Mouse (Mus musculus) stomach, embryonic 15.5 days (tissue): ENCODE data around the gene Gm42372. TPM values are rescaled to one million over a fixed set of nuclear protein-coding genes. Genes with fewer than 3 reads are reported as not detected.
A peak's percentile ranks its signal among the peaks of the same experiment; 100 is the strongest.

ENCODE experiments used
- ATAC-seq: fragments of 200-750 bp; cut with Nextera tagmentation; 2 replicates; pipeline ENCODE4 v1.8.0; 2017; ENCODE audit warnings: low read depth, moderate number of reproducible peaks, moderate TSS enrichment; ENCODE audit not compliant: insufficient read depth, low FRiP score
- H3K27ac ChIP-seq: fragments of 300-500 bp; sonication (generic); 2 replicates; pipeline ENCODE4 v1.5.1; 2015; ENCODE audit warnings: mild to moderate bottlenecking, inconsistent platforms
- H3K27me3 ChIP-seq: fragments of 300-500 bp; sonication (generic); replicated peaks from 2 replicates; pipeline ENCODE4 v1.6.1; 2015; ENCODE audit warnings: inconsistent platforms
- H3K36me3 ChIP-seq: fragments of 300-500 bp; sonication (generic); 2 replicates; pipeline ENCODE4 v1.6.1; 2015; ENCODE audit warnings: inconsistent platforms
- H3K4me1 ChIP-seq: fragments of 300-500 bp; sonication (generic); 2 replicates; pipeline ENCODE4 v1.6.1; 2015; ENCODE audit warnings: inconsistent platforms
- H3K4me2 ChIP-seq: fragments of 300-500 bp; sonication (generic); 2 replicates; pipeline ENCODE4 v1.6.1; 2015; ENCODE audit warnings: mild to moderate bottlenecking, inconsistent platforms
- H3K4me3 ChIP-seq: fragments of 300-500 bp; sonication (generic); replicated peaks from 2 replicates; pipeline ENCODE4 v1.5.1; 2015; ENCODE audit warnings: inconsistent platforms
- H3K9ac ChIP-seq: fragments of 300-500 bp; sonication (generic); 2 replicates; pipeline ENCODE4 v1.6.1; 2015; ENCODE audit warnings: inconsistent platforms
- H3K9me3 ChIP-seq: fragments of 300-500 bp; sonication (generic); 2 replicates; pipeline ENCODE4 v1.6.1; 2016; ENCODE audit warnings: inconsistent platforms
- WGBS: fragments of 180-500 bp; shearing (Covaris S2); methylation state at CpG from one replicate; pipeline ENCODE4 v1.1.7; 2015; 5-methylcytosine and 5-hydroxymethylcytosine counted together
- polyA plus RNA-seq: library from polyadenylated mRNA; unstranded; fragments of >200 nt; fragmentation: Nextera tagmentation; extraction: Ambion mirVana; gene quantifications from 2 replicates; pipeline ENCODE4 v1.2.1, GENCODE M21; 2015

Gene Gm42372
- polyA plus RNA-seq, 1 experiment from 2014 or later: 0.31 TPM

DNA sequence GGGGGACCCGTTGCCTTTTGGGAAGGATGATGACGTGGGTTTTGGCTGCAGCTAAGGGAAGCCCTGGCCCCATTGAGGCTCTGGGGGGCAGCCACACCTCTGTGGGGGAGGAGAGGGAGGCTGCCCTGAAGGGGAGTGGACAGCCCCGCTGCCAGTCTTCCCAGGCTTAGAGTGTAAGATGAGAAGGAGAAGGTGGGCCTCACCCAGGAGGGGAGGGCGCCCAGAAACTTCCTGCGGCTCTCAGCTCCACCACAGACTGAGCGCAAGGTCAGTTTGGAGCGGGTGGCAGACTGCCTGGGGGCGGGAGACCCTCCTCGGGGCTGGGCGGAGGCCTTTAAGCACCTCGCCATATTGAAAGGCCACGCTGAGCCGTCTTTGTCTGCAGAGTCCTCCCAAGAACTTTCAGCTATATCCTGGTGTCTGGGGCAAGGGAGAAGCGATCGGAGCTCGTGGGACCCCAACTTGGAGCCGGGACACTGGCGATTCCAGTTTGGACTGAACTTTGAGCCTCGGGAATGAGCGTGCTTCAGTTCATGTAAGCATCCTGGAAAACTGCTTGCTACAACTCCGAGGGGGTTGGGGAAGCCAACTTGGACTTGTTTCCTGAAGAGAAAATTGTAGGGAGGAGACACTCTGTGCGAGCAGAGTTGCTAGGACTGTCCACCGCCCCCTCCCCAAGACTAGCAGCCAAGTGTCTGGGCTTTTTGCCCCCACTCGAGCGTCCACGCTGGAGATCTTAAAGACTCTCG is 10.9 kb downstream of the Gm42372 start:
- Histone ChIP-seq H3K36me3 (peaks cover 5% of the 10 kb centered on the region), H3K9ac (peak overlapping the region; percentile 48), H3K27ac (peak overlapping the region; percentile 88), H3K4me3 (peak overlapping the region; percentile 46), H3K9me3 (no peaks in the 10 kb centered on the region), H3K27me3 (no peaks in the 10 kb centered on the region), H3K4me1 (peaks cover 46% of the 10 kb centered on the region), H3K4me2 (peak overlapping the region; percentile 72)
- ATAC-seq: peak; percentile 93
- WGBS: under 1% methylated on average over 27 of the region's 27 CpGs

DNA sequence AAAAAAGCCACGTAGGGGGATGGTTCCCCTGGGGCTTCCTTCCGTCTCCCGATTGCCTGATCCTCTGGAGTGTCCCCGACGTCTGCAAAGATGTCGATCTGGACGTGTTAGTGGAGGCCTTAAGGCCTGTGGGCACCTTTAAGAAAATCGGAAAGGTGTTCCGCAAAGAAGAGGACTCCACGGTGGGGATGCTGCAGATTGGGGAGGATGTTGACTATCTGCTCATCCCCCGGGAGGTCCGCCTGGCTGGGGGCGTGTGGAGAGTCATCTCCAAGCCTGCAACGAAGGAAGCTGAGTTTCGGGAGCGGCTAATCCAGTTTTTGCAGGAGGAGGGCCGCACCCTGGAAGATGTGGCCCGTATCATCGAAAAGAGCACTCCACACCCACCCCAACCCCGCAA is 11.5 kb downstream of the Gm42372 start:
- no peaks in the 10 kb centered on the region for H3K27me3 ChIP-seq
- H3K4me1 ChIP-seq: peaks cover 46% of the 10 kb centered on the region
- peak overlapping the region; percentile 48 for H3K9ac ChIP-seq
- H3K4me2 ChIP-seq: peak overlapping the region; percentile 72
- WGBS: 2% methylated on average over 20 of the region's 20 CpGs
- peak overlapping the region; percentile 46 for H3K4me3 ChIP-seq
- ATAC-seq: no peak
- no peaks in the 10 kb centered on the region for H3K9me3 ChIP-seq
- H3K27ac ChIP-seq: peak overlapping the region; percentile 88
- peaks cover 7% of the 10 kb centered on the region for H3K36me3 ChIP-seq

DNA sequence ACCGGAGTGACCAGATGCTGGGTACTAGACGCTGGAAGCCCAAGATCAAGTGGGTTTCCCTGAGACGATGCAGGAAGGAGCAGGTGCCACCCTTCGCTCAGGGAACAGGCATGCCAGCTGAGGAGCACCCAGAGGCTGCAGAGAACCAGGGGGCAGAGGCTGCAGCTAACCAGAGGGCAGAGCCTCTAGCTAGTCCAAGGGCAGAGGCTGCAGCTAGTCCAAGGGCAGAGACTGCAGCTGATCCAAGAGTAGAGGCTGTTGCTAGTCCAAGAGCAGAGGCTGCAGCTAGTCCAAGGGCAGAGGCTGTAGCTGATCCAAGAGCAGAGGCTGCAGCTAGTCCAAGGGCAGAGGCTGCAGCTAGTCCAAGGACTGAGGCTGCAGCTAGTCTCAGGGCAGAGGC is 12.5 kb downstream of the Gm42372 start:
- H3K36me3 ChIP-seq: peaks cover 15% of the 10 kb centered on the region
- H3K27me3 ChIP-seq: no peaks in the 10 kb centered on the region
- peak overlapping the region; percentile 48; the same call in 1 of the 2 replicates for H3K9ac ChIP-seq
- H3K4me3 ChIP-seq: peak overlapping the region; percentile 46
- peak overlapping the region; percentile 72 for H3K4me2 ChIP-seq
- no peak for ATAC-seq
- no peak overlapping the region; the same call in 1 of the 2 replicates for H3K27ac ChIP-seq
- peaks cover 42% of the 10 kb centered on the region for H3K4me1 ChIP-seq
- WGBS: 71% methylated on average over 4 of the region's 4 CpGs
- H3K9me3 ChIP-seq: no peaks in the 10 kb centered on the region

DNA sequence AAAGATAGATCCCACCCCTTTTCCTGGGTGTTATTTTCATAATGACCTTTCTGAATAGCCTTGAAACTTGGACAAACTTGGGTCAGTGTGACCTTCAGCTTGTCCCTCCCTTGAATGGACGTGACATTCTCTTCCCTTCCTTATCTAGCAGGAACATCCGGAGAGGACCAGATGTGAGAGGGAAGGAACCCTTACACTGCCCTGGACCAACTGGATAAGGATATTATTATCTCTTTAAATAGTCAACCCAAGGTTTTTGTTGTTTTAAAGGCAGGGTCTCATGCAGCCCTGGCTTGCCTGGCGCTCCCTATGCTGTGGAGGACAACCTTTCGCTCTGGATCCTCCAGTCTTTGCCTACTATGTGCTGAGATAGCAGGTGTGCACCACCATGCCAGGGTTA is 16.3 kb downstream of the Gm42372 start:
- peaks cover 19% of the 10 kb centered on the region for H3K36me3 ChIP-seq

DNA sequence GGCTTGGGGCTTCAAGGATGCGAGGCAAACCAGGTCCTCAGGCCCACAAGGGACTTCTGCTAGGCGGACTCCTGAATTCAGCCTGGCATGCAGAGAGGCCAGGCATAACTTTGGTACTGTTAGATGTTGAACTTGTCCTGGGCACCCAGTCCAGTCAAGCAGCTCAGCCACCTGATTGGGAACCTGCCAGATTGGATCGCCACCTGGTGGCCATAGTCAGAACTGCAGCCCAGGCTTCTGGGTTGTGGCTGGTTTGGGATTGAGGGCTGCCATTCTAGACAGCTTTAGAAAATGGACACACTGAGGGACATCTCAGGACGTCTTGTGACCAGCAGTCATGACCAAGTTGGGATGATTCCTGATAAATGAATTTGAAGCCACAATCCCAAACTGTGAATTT is 16.8 kb downstream of the Gm42372 start:
- H3K4me3 ChIP-seq: no peak overlapping the region
- no peak overlapping the region for H3K9ac ChIP-seq
- no peaks in the 10 kb centered on the region for H3K9me3 ChIP-seq
- WGBS: 32% methylated on average over 4 of the region's 4 CpGs
- no peak for ATAC-seq
- H3K27me3 ChIP-seq: no peaks in the 10 kb centered on the region
- peaks cover 23% of the 10 kb centered on the region for H3K36me3 ChIP-seq
- H3K27ac ChIP-seq: no peak overlapping the region; the same call in 1 of the 2 replicates
- peaks cover 29% of the 10 kb centered on the region for H3K4me1 ChIP-seq
- no peak overlapping the region for H3K4me2 ChIP-seq

More for the DNA sequence above, 16.3 kb downstream of the Gm42372 start:
- WGBS: 61% methylated on average over 4 of the region's 4 CpGs
- Histone ChIP-seq H3K4me3 (no peak overlapping the region), H3K9me3 (no peaks in the 10 kb centered on the region), H3K27ac (no peak overlapping the region; the same call in 1 of the 2 replicates), H3K27me3 (no peaks in the 10 kb centered on the region), H3K4me2 (no peak overlapping the region), H3K9ac (no peak overlapping the region), H3K4me1 (peaks cover 29% of the 10 kb centered on the region)
- ATAC-seq: no peak

DNA sequence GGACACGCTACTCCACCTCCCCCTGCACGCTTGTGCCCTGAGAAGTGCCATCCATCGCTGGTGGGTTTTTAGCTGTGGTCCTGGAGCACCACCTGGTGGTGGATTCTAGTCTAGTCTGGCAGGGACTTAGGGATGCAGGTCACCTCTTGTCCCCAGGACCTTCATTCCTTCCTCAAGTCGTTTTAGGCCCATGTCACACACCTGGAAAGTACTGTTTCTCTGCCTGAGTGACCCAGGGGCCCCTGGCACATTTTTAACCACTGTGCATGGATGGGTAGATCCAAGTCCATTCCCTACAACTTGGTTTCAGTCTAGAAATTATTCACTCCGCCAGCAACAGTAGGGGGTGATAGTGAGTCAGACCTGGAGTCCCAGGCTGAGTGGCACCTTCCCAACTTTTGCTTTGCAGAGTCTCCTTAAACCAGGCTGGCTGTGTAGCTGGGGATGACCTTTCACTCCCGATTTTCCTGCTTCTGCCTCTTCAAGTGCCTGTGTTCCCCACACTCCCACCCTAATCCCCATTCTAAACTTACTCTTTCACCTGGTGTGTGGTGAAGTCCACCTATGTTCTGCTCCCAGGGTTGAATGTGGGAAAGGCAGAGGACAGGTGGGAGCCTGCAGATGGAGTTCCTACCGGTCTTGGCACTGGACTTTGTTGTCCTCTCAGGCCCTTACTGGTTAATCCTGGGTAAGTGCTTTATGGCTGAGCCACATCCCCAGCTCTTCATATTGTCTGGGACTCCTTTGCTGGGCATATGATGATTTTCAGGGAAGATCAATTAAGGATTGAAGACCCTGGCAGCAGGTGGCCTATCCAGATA is 19.7 kb downstream of the Gm42372 start:
- WGBS: 15% methylated on average over 7 of the region's 7 CpGs
- H3K36me3 ChIP-seq: peaks cover 47% of the 10 kb centered on the region

DNA sequence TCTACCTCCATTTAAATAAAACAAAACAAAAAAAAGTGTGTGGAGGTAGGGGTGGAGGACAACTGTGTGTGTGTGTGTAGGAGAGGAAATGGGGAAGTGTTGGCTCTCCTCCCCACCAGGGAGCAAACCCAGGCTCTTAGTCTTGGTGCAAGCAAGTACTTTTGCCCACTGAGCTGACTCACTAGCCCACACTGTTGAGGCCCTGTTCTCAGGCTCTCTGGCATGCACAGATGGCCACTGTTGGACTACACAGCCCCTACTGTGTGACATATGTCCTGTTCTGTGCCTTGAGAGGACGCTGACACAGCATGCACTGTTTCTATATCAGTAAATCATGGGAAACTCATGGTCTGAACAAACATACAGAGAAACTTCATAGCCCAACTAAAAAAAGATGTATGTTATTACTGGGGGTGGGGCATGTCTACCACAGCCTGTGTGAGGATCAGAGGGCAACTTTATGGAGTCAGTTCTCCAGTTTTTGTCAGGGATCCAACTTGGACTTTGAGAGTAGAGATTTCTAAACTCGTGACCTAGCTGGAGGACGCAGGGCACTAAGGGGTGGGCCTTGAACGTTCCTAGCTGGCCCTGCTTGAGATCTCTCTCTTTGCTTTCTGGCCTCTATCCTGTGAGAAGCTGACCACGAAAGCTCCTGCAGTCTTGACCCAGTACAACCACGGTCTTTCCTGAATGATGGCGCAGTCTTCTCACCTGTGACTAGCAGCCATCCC is 20.5 kb downstream of the Gm42372 start:
- H3K27ac ChIP-seq: peak overlapping the region; percentile 32; the same call in 1 of the 2 replicates

More for the DNA sequence above, 19.7 kb downstream of the Gm42372 start:
- peaks cover 4% of the 10 kb centered on the region; the same call in 1 of the 2 replicates for H3K4me1 ChIP-seq
- H3K27me3 ChIP-seq: no peaks in the 10 kb centered on the region
- peak; percentile 71; the same call in 1 of the 2 replicates for ATAC-seq
- H3K9me3 ChIP-seq: no peaks in the 10 kb centered on the region
- no peak overlapping the region for H3K9ac ChIP-seq
- H3K4me3 ChIP-seq: no peak overlapping the region
- no peak overlapping the region for H3K4me2 ChIP-seq
- H3K27ac ChIP-seq: peak overlapping the region; percentile 32; the same call in 1 of the 2 replicates

DNA sequence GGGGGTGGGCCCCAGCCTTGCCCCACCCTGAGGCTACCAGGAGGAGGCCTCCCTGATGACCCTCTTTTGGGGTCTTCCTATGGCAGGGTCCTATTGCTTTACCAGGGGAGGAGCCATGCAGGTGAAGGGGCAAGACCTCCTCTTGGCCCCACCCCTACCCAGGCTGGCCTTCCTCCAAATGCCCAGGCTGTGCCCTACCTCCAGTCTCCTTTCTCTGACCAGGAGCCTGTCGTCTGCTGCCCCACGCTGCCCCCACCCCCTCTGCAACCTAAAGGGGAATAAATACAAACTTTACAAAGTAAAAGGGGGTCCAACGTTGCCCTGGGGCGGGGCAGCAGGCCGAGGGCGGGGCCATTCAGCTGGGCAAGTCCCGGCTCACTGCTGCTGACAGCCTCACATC is 21.8 kb downstream of the Gm42372 start:
- H3K27me3 ChIP-seq: no peaks in the 10 kb centered on the region
- WGBS: 81% methylated on average over 7 of the region's 7 CpGs
- H3K36me3 ChIP-seq: peaks cover 53% of the 10 kb centered on the region
- no peak overlapping the region for H3K27ac ChIP-seq
- no peak overlapping the region for H3K9ac ChIP-seq
- ATAC-seq: no peak
- peaks cover 3% of the 10 kb centered on the region; the same call in 1 of the 2 replicates for H3K4me1 ChIP-seq
- no peak overlapping the region for H3K4me3 ChIP-seq
- H3K9me3 ChIP-seq: no peaks in the 10 kb centered on the region
- no peak overlapping the region for H3K4me2 ChIP-seq

More for the DNA sequence above, 20.5 kb downstream of the Gm42372 start:
- WGBS: 71% methylated on average over 7 of the region's 7 CpGs
- Histone ChIP-seq H3K9me3 (no peaks in the 10 kb centered on the region), H3K4me2 (no peak overlapping the region), H3K4me3 (no peak overlapping the region), H3K9ac (no peak overlapping the region), H3K36me3 (peaks cover 51% of the 10 kb centered on the region), H3K27me3 (no peaks in the 10 kb centered on the region), H3K4me1 (peaks cover 3% of the 10 kb centered on the region; the same call in 1 of the 2 replicates)
- no peak for ATAC-seq

DNA sequence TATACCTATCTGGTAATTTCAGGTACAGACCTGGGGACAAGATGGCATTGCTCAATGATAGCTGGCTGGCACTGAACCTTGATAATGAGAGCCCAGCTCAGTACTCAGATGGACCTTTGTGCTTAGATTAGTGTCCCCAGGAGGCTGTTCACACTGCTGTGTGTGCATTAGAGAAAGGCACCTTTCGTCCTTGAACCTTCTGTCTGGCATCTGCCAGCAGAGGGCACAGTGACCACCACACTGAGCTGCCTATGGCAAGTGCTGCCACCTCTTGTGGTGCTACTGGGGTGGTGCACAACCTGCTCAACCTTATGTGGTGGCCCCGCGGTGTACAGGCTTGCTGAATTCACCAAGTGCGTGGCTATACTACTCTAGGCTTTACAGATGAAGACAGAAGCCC is 24.4 kb downstream of the Gm42372 start:
- WGBS: 81% methylated on average over 4 of the region's 4 CpGs
- H3K4me3 ChIP-seq: no peak overlapping the region
- H3K27me3 ChIP-seq: no peaks in the 10 kb centered on the region
- no peak overlapping the region for H3K4me2 ChIP-seq
- no peaks in the 10 kb centered on the region for H3K9me3 ChIP-seq
- ATAC-seq: no peak
- H3K27ac ChIP-seq: no peak overlapping the region
- peaks cover 66% of the 10 kb centered on the region for H3K36me3 ChIP-seq
- peaks cover 3% of the 10 kb centered on the region; the same call in 1 of the 2 replicates for H3K4me1 ChIP-seq
- H3K9ac ChIP-seq: no peak overlapping the region

DNA sequence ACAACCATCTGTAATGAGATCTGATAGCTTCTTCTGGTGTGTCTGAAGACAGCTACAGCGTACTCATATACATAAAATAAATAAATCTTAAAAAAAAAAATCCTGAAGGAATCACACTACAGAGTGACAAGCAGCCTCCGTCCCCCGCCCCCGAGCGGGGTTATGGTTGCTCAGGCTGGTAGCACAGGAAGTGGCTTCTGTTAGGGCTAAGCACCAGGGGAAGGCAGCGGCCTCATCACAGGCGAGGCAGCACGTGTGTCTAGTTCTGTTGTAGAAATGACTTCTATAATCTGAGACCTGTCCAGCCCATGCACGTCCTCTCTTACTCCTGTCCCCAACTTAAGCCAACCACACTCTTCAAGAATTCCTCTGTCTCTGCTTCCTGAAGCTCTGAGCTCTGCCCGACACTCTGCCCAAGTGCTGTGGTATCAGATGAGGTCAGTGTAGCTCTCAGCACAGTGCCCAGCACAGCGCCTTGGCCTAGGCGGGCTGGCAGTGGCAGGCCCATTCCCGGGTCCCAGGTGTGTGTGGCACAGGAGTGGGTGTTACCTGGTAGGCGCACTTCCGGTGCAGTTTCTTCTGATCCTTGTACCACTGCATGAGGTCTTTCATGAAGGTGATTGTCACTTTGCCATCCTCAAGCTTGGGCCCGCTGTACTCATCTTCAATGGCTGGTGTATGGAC is 26.6 kb downstream of the Gm42372 start:
- no peak for ATAC-seq
- H3K36me3 ChIP-seq: peaks cover 82% of the 10 kb centered on the region
- H3K27ac ChIP-seq: no peak overlapping the region
- no peak overlapping the region for H3K4me3 ChIP-seq
- no peaks in the 10 kb centered on the region for H3K27me3 ChIP-seq
- 86% methylated on average over 16 of the region's 16 CpGs for WGBS
- H3K4me1 ChIP-seq: no peaks in the 10 kb centered on the region
- H3K4me2 ChIP-seq: no peak overlapping the region
- no peak overlapping the region for H3K9ac ChIP-seq
- no peaks in the 10 kb centered on the region for H3K9me3 ChIP-seq

DNA sequence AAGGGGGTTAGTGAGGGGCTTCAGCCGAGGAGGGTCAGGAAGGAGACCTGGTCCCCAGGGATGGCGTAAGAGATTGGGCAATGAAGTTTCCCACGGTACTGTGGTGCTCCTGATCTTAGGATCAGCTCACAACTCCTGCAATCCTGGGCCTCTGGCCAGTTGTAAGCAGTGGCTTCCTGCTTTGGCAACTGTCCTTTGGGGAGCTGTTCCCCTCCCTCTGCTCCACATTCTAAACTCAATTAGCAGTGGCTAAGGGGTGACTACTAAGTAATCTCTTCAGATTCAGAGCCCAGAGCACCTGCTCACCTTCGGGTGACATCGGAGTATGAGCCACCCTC is 27.1 kb downstream of the Gm42372 start:
- Histone ChIP-seq H3K4me1 (no peaks in the 10 kb centered on the region), H3K9me3 (no peaks in the 10 kb centered on the region), H3K27me3 (no peaks in the 10 kb centered on the region), H3K36me3 (peaks cover 81% of the 10 kb centered on the region), H3K4me2 (no peak overlapping the region), H3K4me3 (no peak overlapping the region), H3K9ac (no peak overlapping the region), H3K27ac (no peak overlapping the region)
- 85% methylated on average over 5 of the region's 5 CpGs for WGBS
- ATAC-seq: no peak
